Mouse (Mus musculus): ENCODE measurements around the gene Tbcd. TPM values are rescaled to one million over a fixed set of nuclear protein-coding genes. Genes with fewer than 3 reads are reported as not detected.

Gene Tbcd
- total and polyA plus RNA-seq, 3 experiments = 10.6 to 17.4 (median 11.4) TPM

DNA sequence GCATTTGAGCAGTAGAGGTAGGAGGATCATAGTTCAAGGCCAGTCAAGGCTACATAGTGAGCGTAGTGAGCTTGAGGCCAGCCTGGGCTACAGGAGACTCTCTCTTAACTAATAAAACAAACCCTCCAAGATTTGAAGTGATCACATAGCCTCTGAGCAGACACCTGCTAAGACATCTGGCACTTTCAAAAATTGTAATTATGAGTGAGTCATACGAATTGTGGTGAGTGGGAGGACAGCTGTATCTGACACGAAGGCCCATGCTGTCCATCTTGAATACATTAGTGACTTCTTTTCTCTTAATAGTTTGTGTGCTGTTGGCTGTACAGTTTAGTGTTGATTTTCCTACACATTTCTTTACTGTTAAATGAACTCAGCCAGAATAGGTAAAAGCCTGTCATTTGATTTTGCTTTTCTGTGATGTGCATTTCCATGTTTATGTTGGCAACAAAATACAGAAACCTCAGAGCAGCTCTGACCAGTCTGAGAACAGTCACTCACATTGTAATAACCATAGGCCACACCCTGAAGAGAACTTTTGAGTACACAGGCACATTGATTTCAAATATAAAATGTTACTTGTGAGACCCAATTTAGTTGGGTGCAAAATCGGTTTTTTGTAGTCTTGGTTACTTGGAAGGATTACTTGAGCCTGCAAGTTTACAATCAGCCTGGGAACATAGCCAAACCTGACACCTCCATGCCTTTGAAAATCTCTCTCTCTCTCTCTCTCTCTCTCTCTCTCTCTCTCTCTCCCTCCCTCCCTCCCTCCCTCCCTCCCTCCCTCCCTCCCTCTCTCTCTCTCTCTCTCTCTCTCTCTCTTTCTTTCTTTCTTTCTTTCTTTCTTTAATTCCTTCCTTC, 50.5 kb downstream of the Tbcd start:
- DNase-seq = no peak
- Histone ChIP-seq H3K27ac (no peak overlapping the region), H3K4me3 (no peak overlapping the region), H3K27me3 (ENCODE audit: control insufficient read depth, insufficient read depth, low read length) (no peaks in the 10 kb centered on the region), H3K79me2 (replicated peaks; ENCODE audit: control insufficient read depth, insufficient read depth, low read length) (no peaks in the 10 kb centered on the region), H3K4me1 (ENCODE audit: control insufficient read depth, insufficient read depth, low read length) (no peaks in the 10 kb centered on the region), H3K36me3 (ENCODE audit: control insufficient read depth, insufficient read depth, low read length) (no peaks in the 10 kb centered on the region), H3K9ac (ENCODE audit: low read depth, low read length) (no peak overlapping the region)
- no peak for TF ChIP-seq CTCF (IDR thresholded peaks at IDR 0.05)
- no peak for TF ChIP-seq EP300 (IDR thresholded peaks at IDR 0.05; ENCODE audit: insufficient read depth, low read depth, low read length)
- no peak for TF ChIP-seq POLR2A (IDR thresholded peaks at IDR 0.05; ENCODE audit: insufficient read depth, low read depth, low read length)
- WGBS = 69% methylated on average over 4 of the region's 4 CpGs
- intact Hi-C loops (cut with DNase I) = no loop called here

GRCm38 (mm10) chr11:121508478-121508877, 56.7 kb downstream of the Tbcd start:
- Histone ChIP-seq H3K4me1 (ENCODE audit: control insufficient read depth, insufficient read depth, low read length) (no peaks in the 10 kb centered on the region), H3K27me3 (ENCODE audit: control insufficient read depth, insufficient read depth, low read length) (no peaks in the 10 kb centered on the region), H3K27ac (no peak overlapping the region), H3K4me3 (no peak overlapping the region), H3K9ac (ENCODE audit: low read depth, low read length) (no peak overlapping the region), H3K36me3 (ENCODE audit: control insufficient read depth, insufficient read depth, low read length) (no peaks in the 10 kb centered on the region), H3K79me2 (replicated peaks; ENCODE audit: control insufficient read depth, insufficient read depth, low read length) (no peaks in the 10 kb centered on the region)
- WGBS = 65% methylated on average over 4 of the region's 4 CpGs
- no peak for DNase-seq
- no peak for TF ChIP-seq EP300 (IDR thresholded peaks at IDR 0.05; ENCODE audit: insufficient read depth, low read depth, low read length)
- no peak for TF ChIP-seq POLR2A (IDR thresholded peaks at IDR 0.05; ENCODE audit: insufficient read depth, low read depth, low read length)
- no peak for TF ChIP-seq CTCF (IDR thresholded peaks at IDR 0.05)
- intact Hi-C loops (cut with DNase I) = no loop called here

DNA sequence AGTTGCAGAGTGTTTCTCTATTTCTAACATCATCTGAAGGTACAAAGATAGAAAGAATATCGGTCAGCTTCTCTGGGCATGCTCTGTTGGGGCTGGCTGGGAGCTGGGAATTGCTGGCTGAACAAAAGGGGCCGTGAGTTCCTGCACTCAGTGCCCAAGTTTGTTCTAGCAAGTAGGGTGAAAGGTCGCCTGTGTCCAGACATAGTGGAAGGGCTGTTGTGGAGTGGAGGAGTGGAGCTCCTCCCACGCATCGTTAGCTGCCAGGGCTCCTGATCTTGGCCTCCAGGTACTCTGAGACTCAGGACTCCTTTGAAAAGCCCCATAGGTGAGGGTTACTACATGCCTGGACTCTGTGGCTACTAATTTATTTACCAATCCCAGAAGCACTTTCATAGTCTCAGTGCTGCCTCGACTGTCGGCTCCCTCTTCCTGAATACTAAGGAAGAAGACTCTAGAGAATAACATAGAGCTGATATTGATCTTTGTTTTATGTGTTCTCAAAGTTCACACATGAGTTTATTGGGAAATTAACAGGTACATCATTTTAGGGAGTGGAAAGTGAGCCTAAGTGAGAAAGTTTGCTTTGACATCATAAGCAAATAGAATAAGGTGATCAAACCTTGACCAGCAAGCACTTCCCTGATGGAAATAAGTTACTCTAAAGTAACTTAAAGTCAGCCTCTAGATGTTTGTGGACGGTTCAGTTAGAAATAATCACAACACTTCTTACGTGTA, 58.9 kb downstream of the Tbcd start:
- DNase-seq = no peak
- Histone ChIP-seq H3K4me1 (ENCODE audit: control insufficient read depth, insufficient read depth, low read length) (no peaks in the 10 kb centered on the region), H3K27ac (no peak overlapping the region), H3K27me3 (ENCODE audit: control insufficient read depth, insufficient read depth, low read length) (no peaks in the 10 kb centered on the region), H3K79me2 (replicated peaks; ENCODE audit: control insufficient read depth, insufficient read depth, low read length) (no peaks in the 10 kb centered on the region), H3K36me3 (ENCODE audit: control insufficient read depth, insufficient read depth, low read length) (no peaks in the 10 kb centered on the region), H3K9ac (ENCODE audit: low read depth, low read length) (no peak overlapping the region), H3K4me3 (no peak overlapping the region)
- WGBS = 71% methylated on average over 9 of the region's 9 CpGs
- TF ChIP-seq CTCF (IDR thresholded peaks at IDR 0.05) (no peak), EP300 (IDR thresholded peaks at IDR 0.05; ENCODE audit: insufficient read depth, low read depth, low read length) (no peak), POLR2A (IDR thresholded peaks at IDR 0.05; ENCODE audit: insufficient read depth, low read depth, low read length) (no peak)
- intact Hi-C loops (cut with DNase I) = no loop called here

GRCm38 (mm10) chr11:121512896-121513572, 61.3 kb downstream of the Tbcd start:
- intact Hi-C loops (cut with DNase I) = no loop called here
- H3K36me3 ChIP-seq (ENCODE audit: control insufficient read depth, insufficient read depth, low read length) = no peaks in the 10 kb centered on the region
- no peak overlapping the region for H3K4me3 ChIP-seq
- H3K27ac ChIP-seq = no peak overlapping the region
- H3K4me1 ChIP-seq (ENCODE audit: control insufficient read depth, insufficient read depth, low read length) = no peaks in the 10 kb centered on the region
- WGBS = 90% methylated on average over 8 of the region's 8 CpGs
- no peak overlapping the region for H3K9ac ChIP-seq (ENCODE audit: low read depth, low read length)
- H3K27me3 ChIP-seq (ENCODE audit: control insufficient read depth, insufficient read depth, low read length) = no peaks in the 10 kb centered on the region
- TF ChIP-seq EP300 (IDR thresholded peaks at IDR 0.05; ENCODE audit: insufficient read depth, low read depth, low read length) (no peak), CTCF (IDR thresholded peaks at IDR 0.05) (no peak), POLR2A (IDR thresholded peaks at IDR 0.05; ENCODE audit: insufficient read depth, low read depth, low read length) (no peak)
- DNase-seq = no peak
- H3K79me2 ChIP-seq (replicated peaks; ENCODE audit: control insufficient read depth, insufficient read depth, low read length) = no peaks in the 10 kb centered on the region

- WGBS = 90% methylated on average over 9 of the region's 9 CpGs
- Histone ChIP-seq H3K79me2 (replicated peaks; ENCODE audit: control insufficient read depth, insufficient read depth, low read length) (no peaks in the 10 kb centered on the region), H3K27me3 (ENCODE audit: control insufficient read depth, insufficient read depth, low read length) (no peaks in the 10 kb centered on the region), H3K4me1 (ENCODE audit: control insufficient read depth, insufficient read depth, low read length) (no peaks in the 10 kb centered on the region), H3K4me3 (no peak overlapping the region), H3K27ac (no peak overlapping the region), H3K36me3 (ENCODE audit: control insufficient read depth, insufficient read depth, low read length) (no peaks in the 10 kb centered on the region), H3K9ac (ENCODE audit: low read depth, low read length) (no peak overlapping the region)
- TF ChIP-seq CTCF (IDR thresholded peaks at IDR 0.05) (no peak), POLR2A (IDR thresholded peaks at IDR 0.05; ENCODE audit: insufficient read depth, low read depth, low read length) (no peak), EP300 (IDR thresholded peaks at IDR 0.05; ENCODE audit: insufficient read depth, low read depth, low read length) (no peak)
- intact Hi-C loops (cut with DNase I) = no loop called here
- no peak for DNase-seq
Measured at GRCm38 (mm10) chr11:121515996-121516395, 64.2 kb downstream of the Tbcd start.

Data from heart, adult 2 months (tissue).